Mouse (Mus musculus) layer of hippocampus, adult 8-10 months (tissue): ENCODE data around the gene Kif26b. TPM values are rescaled to one million over a fixed set of nuclear protein-coding genes. Genes with fewer than 3 reads are reported as not detected.

ENCODE experiments used
- DNase-seq, 2 experiments: peaks; one replicate each; pipeline ENCODE4 v3.0.0; 2022; ENCODE audit warnings: low spot score in 2 of 2
- total RNA-seq, 4 experiments: library from RNA; stranded (reverse); gene quantifications; 2 replicates each; pipeline ENCODE4 v1.2.4; 2022

The Kif26b gene
- total RNA-seq, 4 experiments from 2014 or later, result 14.4 to 21.3 (median 17.9) TPM

- DNase-seq, result no peak
Observed at GRCm38 (mm10) chr1:178893229-178894080, 364.5 kb downstream of the Kif26b start.

DNA sequence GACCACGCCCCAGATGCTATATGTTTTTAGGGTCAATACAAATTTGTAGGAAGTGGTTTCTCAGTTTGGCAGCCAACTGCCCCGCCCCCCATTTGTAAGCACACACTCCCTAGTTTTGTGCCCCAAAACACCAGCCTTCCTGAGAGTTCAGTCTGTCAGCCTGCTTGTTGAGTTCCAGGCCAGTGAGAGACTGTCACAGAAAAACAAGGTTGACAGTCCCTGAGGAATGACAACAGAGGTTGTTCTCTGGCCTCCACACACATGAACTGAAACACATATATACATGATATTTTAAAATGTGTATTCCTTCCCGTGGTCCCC lies 365.1 kb downstream of the Kif26b start:
- no peak for DNase-seq

DNA sequence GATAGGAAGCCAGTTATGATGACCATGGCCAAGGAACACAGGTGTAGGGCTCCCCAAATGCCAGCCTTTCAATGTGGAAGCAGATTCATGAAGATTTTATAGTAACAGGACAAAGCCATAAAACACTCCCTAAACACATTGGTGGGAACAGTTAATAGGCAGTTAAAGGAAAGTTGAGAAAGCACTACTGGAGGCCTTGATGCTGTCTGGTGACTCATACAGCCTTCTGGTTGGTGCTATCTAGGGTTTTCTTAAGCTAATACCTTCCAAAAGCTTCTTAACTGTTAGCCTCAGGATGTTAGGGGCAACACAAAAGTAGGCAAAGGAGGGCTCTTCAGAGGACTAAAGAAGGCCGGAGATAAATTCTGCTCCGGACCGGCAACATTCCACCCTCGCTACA lies 366.7 kb downstream of the Kif26b start:
- DNase-seq, result no peak

DNA sequence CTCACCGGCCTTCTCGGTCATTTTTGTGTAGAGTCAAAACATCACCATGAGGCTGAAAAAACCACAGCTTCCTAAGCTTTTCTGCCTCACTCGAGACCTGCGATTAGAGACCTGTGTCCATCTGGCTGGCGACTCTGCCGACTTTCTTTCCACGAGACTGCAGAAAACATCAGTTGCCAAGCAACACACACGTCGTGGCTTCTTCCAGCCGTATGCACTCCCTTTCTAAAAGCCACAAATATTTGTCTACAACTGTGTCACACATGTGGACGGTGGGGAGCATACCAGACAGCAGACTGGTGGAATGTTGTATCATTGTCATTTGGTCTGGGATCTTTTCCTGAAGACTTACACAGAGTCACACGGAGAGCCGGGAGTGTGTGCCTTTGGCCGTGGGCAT lies 382.0 kb downstream of the Kif26b start:
- no peak for DNase-seq

DNA sequence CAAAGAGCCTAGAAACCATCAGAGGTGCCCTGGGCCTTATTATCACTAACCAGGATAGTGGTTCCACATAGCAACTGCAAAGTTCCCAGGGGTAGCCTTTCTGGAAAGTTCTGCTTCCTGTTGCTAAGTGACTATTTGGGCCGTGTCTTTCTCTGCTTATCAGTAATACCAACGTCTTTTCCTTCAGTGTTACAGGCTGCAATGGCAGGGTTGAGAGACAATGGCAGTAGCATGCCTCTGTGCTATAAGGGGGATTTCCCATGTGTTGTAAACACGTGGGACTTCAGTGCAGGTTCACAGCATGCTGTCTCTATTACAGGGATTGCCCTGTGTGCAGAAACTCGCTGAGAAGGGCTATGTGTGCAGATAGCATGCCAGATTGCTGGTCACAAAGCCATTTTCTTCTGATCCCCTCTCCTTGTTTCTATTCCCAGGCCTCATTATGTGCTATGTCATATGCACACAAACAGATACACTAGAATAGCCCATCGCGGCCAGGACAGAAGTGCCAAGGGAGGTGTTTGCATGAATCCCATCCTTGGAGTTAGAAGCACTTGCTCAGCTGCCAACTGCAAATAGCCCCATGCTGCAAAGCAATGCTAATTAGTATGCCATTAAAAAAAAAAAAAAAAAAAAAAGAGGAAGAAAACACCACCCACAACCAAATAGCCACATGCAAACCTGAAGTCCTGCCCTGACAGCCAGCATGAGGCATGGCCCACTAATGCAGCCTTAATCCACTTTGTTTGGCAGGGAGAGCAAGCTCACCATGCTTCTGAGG lies 384.2 kb downstream of the Kif26b start:
- no peak for DNase-seq

- DNase-seq, result no peak
Observed at GRCm38 (mm10) chr1:178915056-178915455, 386.1 kb downstream of the Kif26b start.

GRCm38 (mm10) chr1:178917194-178917902 lies 388.4 kb downstream of the Kif26b start:
- no peak for DNase-seq

DNA sequence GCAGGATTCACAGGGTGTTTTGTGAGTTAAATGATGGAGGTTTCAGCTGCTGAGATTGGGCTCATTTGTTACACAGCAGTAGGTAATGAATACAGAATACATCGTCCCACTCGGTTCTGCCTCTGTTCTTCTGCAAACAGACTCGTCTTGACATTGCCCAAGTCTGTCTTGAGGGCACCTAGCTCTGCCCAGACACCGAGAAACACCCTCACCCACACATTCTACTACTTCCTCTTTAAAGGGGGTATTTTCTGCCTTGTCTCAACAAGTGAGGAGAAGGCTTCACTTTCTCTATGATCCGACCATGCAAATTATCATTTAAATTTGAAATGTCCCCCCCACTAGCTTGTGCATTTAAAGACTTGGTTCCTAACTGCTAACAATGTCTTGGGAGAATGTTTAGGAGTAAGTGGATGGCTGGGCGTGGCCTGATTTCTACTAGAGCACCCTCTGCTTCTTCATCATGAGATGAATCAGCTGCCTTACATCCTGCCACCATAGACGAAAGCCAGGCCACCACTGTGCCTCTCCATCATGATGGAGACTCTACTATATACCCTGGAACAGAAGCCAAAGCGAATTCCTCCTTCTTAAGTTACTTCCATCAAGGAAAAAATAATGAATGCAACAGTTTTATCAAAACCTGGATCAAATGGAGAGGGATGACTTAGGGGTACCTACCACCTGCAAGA lies 395.7 kb downstream of the Kif26b start:
- no peak for DNase-seq

GRCm38 (mm10) chr1:178929531-178929930 lies 400.6 kb downstream of the Kif26b start:
- DNase-seq, result no peak

- DNase-seq, result no peak
Observed at GRCm38 (mm10) chr1:178933953-178934637, 405.2 kb downstream of the Kif26b start.

GRCm38 (mm10) chr1:178936457-178936856 lies 407.5 kb downstream of the Kif26b start:
- DNase-seq, result no peak

- DNase-seq, result no peak
Observed at GRCm38 (mm10) chr1:178936976-178937375, 408.1 kb downstream of the Kif26b start.

DNA sequence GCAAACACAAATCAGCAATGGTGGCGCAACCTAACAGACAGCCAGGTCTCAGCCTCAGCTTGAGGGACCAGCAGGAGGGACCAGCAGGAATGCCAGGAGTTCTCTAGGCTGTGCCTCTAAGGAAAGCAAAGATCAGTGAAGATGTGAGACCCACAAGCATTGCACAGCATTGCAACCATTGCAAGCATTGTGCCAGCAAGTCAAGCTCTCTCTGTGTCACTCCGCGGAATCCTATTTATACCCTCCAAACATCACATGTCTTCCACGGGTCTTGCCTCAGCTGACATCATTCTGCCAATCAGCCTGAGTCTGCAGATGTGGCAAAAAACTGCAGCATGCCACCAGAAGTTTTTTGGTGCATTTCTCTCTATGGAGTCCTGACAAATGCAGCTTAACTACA lies 411.4 kb downstream of the Kif26b start:
- DNase-seq, result no peak

DNA sequence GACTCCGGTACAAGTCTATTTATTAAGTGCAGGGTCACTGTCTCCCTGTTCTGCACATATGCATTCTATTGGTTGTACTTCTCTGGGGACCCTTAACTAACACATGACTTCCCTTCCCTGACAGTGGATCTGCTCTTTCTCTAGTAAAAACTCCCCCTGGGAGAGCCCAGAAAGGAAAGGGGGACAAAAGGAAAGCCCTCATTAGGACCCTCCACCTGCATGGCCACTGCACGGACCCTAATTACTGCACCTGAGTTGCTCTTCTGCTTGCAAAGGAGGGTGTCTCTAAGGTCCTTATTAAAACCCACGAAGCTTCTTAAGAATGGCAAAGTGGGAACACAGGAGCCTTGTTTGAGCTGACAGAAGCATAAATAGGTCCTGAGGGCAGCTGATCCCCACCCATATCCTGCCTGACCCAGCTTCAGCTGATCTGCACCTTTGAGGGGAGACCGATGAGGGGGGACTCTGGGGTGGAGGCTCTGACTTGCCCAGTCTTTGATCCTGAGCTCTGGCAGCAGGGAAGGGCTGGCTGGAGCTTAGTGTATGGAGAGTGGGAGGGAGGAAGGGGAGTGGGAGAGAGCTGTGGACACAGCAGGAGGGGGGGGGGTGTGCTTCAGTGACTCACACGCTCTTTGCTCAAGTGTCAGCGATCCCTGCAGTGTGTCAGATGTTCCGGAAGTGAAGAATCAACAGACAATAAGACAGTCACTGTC lies 413.5 kb downstream of the Kif26b start:
- no peak for DNase-seq

- no peak for DNase-seq
Observed at GRCm38 (mm10) chr1:178952910-178953309, 424.0 kb downstream of the Kif26b start.

- DNase-seq, result no peak
Observed at GRCm38 (mm10) chr1:178958641-178959040, 429.7 kb downstream of the Kif26b start.

DNA sequence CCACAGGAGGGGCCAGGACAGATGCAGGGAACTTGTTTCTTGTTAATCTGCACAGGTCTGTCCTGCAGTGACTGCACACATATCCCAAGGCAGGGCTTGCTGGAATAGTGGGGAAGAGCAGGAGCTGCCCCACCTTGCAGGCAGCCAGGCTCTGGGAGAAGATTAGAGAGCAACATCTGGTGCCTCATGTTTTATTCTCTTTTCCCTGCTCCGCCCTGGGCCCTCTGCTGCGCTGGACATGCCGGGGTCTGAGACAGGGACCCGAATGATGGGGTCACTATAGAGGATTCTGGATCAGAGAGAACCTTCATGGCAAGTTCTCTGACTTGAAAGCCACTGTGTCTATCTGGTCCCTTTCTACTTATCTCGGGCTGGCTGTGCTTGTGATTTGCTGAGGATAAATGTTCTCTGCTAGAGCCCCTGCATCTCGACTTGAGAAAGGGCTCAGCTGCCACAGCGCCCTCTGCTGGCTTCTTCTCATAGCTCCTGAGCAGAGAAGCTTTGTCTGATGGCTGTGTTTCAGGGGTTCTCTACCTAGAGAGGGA lies 431.2 kb downstream of the Kif26b start:
- DNase-seq, result peak; percentile 48 to 83

DNA sequence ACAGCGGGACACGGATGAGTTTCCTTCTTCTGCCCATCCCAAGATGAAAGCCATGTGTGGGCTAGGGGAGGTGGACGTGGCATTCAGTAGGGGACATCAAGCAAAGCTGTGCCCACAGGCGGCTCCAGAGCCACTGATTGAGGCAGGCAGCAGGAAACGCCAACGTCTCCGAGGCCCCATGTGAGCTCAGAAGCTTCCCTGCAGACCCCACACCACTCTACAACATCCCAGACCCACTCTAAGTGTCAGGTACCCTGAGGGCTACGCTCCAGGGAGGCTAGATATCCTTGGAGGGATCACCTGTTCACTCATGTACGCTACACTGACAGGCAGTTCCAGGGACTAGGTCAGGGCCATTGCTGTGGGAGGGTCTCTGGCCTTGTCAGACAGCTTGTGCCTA lies 432.7 kb downstream of the Kif26b start:
- no peak for DNase-seq

- no peak for DNase-seq
Observed at GRCm38 (mm10) chr1:178972055-178972454, 443.1 kb downstream of the Kif26b start.
